ENCODE assay signal across 26 mouse cellular contexts in genomic region chr7:100812641-100813040, GRCm38 (mm10).
"Had no signal": no experiment of that assay in that cellular context is flagged by ENCODE, and none has a peak within 500 bp of the region (broad histone marks: within the 10 kb centered on the region; RNA-seq: fewer than 3 reads in every experiment).

No protein-coding gene starts in this region.

- H3K4me2 ChIP-seq: heart, embryonic 11.5 days; heart, embryonic 13.5 days; heart, embryonic 15.5 days; hindbrain, embryonic 13.5 days; hindbrain, embryonic 15.5 days; kidney, embryonic 15.5 days; limb, embryonic 13.5 days; limb, embryonic 15.5 days; liver, embryonic 12.5 days had no signal

- DNase-seq: gastrocnemius, postnatal 14 days; gastrocnemius, postnatal 36 days; heart, adult 11 months; heart, adult 2 months; heart, postnatal 14 days; heart, postnatal 36 days; kidney, adult 11 months; kidney, adult 2 months; kidney, adult 9 months; kidney, postnatal 14 days; kidney, postnatal 36 days; layer of hippocampus, adult 9-11 months; layer of hippocampus, postnatal 36 days had no signal

- H3K9ac ChIP-seq: heart, embryonic 13.5 days; heart, embryonic 15.5 days; hindbrain, embryonic 13.5 days; hindbrain, embryonic 15.5 days; kidney, embryonic 15.5 days; limb, embryonic 13.5 days; limb, embryonic 15.5 days; liver, embryonic 12.5 days; liver, embryonic 14.5 days had no signal

- H3K4me1 ChIP-seq: limb, embryonic 15.5 days had no signal

- H3K27me3 ChIP-seq: heart, embryonic 13.5 days; heart, embryonic 15.5 days; hindbrain, embryonic 13.5 days; hindbrain, embryonic 15.5 days; kidney, embryonic 15.5 days; limb, embryonic 13.5 days; limb, embryonic 15.5 days; liver, embryonic 12.5 days had no signal

- ATAC-seq: hindbrain, postnatal 0 days; intestine, embryonic 16.5 days; liver, embryonic 12.5 days had no signal

- H3K27ac ChIP-seq: heart, adult 2 months; heart, embryonic 13.5 days; heart, embryonic 15.5 days; hindbrain, embryonic 13.5 days; hindbrain, embryonic 15.5 days; hindbrain, postnatal 0 days; kidney, embryonic 15.5 days; kidney, postnatal 0 days; limb, embryonic 13.5 days; limb, embryonic 15.5 days; liver, embryonic 12.5 days; liver, embryonic 14.5 days had no signal

- H3K36me3 ChIP-seq: heart, embryonic 15.5 days; hindbrain, embryonic 15.5 days; liver, embryonic 12.5 days had no signal

- H3K9me3 ChIP-seq: heart, embryonic 13.5 days; heart, embryonic 15.5 days; hindbrain, embryonic 13.5 days; hindbrain, embryonic 15.5 days; kidney, embryonic 15.5 days; limb, embryonic 13.5 days; limb, embryonic 15.5 days; liver, embryonic 12.5 days had no signal

- H3K4me3 ChIP-seq: heart, adult 2 months; heart, embryonic 13.5 days; heart, embryonic 15.5 days; hindbrain, embryonic 13.5 days; hindbrain, embryonic 15.5 days; kidney, embryonic 15.5 days; limb, embryonic 13.5 days; limb, embryonic 15.5 days; liver, embryonic 12.5 days had no signal
